Mouse (Mus musculus): ENCODE results near the gene Gm49337. TPM values are rescaled to one million over a fixed set of nuclear protein-coding genes. Genes with fewer than 3 reads are reported as not detected.
"Not testable (repeated sequence)": the region's sequence is repeated elsewhere in the genome, so short reads cannot be mapped to it uniquely, and the experiment has no call there.

Gene Gm49337
- total RNA-seq, 2 experiments from 2014 or later, result 1.7 TPM; not detected in 1

DNA sequence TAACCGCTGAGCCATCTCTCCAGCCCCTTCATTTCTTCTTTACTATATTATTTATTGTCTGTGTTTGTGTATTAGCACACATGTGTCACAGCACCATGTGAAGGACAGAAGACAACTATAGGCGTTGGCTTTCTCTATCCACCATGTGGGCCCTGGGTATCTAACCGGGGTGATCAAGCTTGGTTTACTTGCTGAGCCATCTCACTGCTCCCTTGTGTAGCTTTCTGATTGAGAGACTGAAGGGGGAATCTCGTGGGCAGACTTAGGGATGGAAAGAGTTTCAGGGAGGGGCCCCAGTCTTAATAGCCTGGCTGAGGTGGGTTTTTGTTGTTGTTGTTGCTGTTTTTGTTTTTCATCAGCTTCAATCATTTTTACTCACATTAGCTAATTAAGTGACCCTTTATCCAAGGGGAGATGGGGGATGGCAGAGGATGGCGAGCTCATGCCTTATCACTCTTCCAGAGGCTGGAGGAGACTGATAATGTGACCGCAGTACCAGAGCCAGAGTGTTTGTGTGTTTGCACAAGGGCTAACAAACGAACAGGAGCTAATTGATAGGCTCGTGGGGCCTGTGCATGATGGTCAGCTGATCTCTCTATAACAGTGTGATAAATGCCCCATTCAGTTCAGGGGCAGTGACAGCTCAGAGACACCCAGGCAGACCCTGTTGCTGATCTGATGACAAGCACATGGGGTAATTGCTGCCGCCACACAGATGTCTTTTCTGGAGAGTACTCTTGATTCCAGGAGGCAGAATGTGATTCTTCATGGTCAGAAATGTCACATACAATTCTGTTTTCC, 20.6 kb downstream of the Gm49337 start:
- intact Hi-C loops (cut with DNase I), result no loop called here
- DNase-seq (ENCODE audit: low spot score in 2 of 2), result no peak

DNA sequence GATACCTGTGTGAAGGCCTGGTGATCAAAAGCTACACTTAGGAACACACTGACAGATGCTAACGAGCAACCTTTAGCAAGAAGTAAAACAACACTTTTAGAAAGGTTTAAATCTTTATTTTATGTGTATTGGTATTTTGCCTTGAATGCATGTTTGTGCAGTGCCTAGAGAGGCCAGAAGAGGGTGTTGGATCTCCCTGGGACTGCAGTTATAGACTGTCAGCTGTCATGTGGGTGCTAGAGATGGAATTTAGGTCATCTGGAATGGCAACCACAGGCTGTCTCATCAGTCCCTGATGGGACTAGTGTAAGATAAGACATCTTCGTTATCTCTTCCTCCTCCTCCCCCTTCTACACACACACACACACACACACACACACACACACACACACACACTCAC, 25.2 kb downstream of the Gm49337 start:
- intact Hi-C loops (cut with DNase I), result no loop called here
- DNase-seq (ENCODE audit: low spot score in 2 of 2), result no peak

DNA sequence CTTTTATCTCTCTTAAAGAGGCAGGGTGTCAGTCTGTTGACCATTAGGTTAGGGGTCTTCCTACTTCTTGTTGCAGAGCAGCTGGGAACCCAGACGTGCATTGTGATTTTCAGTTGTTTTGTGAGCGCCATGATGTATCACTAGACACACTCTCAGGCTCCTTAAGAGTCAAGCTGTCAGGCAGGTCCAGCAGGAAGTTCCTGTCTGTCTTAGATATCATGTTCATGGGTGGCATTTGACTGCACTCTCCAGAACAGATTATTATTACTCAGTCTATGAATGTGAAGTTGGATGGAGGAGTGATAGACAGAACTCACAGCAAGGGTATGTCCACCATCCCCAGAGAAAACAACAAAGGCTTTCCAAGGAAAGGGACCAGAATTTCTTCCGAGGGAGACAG, 31.2 kb downstream of the Gm49337 start:
- DNase-seq (ENCODE audit: low spot score in 2 of 2), result no peak
- intact Hi-C loops (cut with DNase I), result no loop called here

DNA sequence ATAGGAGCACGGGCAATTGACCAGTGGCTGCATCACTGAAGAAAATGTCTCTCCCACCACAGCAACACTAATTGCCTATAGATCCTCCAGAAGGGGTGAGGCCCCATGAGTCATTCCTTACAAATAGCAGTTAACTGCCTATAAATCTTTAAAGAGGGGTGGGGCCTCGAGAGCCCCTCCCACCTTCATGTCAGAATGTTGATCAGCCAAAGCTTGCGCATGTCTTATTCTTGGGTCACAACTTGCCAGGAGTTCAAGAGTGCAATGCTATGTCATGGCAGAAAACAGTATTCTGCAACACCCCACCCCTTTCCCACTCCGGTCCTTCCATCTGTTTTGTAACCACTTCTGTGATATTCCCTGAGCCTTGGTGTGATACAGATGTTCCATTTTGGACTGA, 33.3 kb downstream of the Gm49337 start:
- intact Hi-C loops (cut with DNase I), result no loop called here
- DNase-seq (ENCODE audit: low spot score in 2 of 2), result no peak

DNA sequence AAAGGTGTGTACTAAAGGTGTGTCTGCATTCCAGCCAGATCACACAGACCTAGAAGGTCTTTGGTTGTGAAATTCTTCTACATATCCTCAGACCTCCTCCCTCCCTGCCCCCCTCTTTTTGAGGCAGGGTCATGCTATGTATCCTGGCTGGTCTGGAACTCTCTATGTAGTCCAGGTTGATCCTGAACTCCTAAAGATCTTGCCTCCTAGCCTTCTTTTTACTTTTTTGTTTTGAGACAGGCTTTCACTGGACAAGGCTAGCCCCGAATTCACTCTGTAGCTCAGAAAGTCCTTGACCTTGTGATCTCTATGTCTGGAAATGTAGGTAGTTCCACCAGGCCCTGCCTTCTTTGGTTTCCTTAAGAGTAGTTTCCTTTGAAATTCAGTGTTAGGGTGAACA, 35.7 kb downstream of the Gm49337 start:
- intact Hi-C loops (cut with DNase I), result no loop called here

DNA sequence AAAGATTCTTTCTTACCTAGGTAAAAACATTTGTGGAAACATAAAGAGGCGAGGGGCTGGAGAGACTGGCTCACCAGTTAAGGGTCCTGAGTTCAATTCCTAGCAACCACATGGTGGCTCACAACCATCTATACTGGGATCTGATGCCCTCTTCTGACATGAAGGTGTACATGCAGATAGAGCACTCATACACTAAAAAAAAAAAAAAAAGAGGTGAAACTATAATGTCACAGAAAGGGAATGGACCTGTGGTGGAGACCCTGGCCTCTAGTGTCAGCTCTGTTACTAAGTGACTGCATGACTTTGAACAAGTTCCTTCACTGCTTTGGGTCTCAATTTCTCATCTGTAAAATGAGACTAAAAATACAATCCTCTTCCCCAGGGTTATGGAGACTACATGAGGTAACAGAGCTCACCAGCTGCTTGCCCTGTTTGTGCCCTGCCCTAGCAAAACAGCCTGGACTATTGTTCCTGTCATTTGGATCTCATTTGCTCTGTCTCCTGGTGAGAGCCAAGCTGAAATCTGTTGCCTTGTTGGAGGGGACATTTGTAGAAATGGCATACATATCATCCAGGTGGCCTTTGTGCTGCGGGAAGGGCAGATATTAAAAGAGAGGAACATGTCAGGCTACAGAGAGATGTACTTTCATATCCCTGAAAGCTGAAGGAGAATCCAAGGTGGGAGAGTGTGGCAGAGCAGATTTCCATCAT, 42.9 kb downstream of the Gm49337 start:
- intact Hi-C loops (cut with DNase I), result loop anchor here (2.0 kb wide), 1 partner anchor 45 kb away; no protein-coding TSS in a partner anchor
- no peak for DNase-seq (ENCODE audit: low spot score in 2 of 2)

More for the DNA sequence above, 35.7 kb downstream of the Gm49337 start:
- no peak for DNase-seq (ENCODE audit: low spot score in 2 of 2)

DNA sequence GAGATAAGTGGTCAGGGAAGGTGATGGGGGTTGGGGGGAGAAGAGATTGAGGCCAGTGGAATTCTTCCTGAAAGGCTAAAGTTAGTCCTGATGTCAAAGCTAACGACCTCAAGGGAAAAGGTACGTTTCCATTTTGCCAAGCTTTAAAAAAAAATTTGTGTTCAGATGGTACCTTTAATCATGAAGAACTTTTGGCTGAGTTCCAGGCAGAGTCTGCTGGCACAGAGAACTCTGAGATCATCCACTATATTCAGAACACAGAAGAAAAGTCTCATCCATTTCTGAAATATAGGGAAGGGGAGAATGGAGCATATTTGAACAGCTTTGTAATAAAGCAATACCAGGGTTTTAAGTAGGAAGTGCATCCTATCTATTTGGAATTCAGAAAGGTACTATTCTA, 43.9 kb downstream of the Gm49337 start:
- DNase-seq (ENCODE audit: low spot score in 2 of 2), result no peak
- intact Hi-C loops (cut with DNase I), result loop anchor here (2.0 kb wide), 1 partner anchor 46 kb away; no protein-coding TSS in a partner anchor

DNA sequence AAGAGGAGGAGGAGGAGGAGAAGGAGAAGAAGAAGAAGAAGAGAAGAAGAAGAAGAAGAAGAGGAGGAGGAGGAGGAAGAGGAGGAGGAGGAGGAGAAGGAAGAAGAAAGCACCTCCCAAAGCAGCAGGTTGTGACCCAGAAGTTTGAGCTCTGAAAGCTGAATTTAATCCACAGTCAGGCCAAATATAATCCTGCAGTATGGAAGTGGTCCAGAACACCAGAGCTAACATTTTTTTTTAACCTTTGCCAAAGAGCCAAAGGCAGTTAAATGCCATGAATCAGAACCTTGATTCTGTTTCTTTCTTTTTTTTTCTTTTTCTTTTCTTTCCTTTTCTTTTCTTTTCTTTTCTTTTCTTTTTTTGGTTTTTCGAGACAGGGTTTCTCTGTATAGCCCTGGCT, 44.5 kb downstream of the Gm49337 start:
- intact Hi-C loops (cut with DNase I), result loop anchor here (2.0 kb wide), 1 partner anchor 47 kb away; no protein-coding TSS in a partner anchor
- DNase-seq (ENCODE audit: low spot score in 2 of 2), result not testable (repeated sequence)

DNA sequence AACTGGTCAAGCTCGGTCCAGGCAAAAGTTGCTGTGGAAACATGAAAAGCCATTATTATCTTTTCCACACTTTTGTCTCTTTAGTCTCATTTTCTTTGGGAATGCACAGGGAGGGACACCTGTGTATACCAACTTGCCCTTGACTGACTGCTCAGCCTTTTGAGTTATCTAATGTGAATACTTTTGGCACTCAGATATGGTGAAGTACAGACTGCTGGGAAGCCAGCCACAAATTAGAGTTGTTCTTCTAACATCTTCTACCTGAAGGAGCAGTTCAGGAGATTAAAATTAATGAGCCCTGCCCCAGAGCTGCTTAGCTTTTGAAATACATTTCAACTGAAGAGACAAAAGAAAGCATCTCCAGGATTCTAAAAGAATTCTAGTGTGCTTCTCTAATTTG, 45.9 kb downstream of the Gm49337 start:
- intact Hi-C loops (cut with DNase I), result no loop called here
- DNase-seq (ENCODE audit: low spot score in 2 of 2), result no peak

DNA sequence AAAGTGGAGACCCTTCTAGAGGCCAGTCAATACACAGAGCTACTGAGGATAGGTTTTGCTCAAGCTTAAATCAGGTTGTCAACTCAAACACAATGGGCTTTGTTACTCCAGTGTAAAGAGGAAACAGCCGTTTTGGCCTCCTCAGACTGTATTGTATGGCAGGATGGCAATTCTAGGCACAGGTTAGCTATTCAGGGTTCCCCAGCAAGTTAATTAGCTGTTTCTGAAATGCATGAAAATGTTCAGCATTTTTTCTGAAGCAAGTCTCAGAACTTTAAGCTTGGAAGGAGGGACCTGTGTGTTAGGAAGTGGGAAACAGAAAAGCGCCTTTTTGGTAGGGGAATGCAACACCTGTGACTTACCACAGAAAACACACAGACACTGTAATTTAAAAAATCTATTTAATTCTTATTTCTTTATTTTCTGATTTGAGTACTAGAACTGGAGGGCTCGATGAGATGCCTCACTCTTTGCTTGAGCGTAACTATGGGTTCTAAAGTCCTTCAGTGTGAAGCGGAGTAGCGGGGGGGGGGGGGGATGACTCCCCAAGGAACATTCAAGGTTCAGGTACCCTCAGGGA, 47.0 kb downstream of the Gm49337 start:
- no peak for DNase-seq (ENCODE audit: low spot score in 2 of 2)
- intact Hi-C loops (cut with DNase I), result no loop called here

DNA sequence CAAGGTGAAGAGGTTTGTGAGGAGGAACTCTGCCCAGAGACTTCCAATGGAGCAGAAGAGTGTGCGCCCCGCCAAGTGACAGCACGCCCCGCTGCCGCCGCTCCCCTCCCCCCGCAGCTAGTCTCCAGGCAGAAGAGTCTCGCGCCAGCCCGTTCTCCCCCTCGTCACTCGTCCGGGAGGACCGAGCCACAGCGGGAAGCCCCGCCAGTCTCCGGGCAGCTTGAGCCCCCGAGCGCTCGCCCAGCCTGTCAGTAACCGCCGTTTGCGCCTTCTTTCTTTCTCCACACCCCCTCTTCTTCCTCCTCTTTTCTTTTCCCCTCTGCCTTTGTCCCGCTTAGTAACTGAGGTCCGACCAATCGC, 47.6 kb downstream of the Gm49337 start:
- intact Hi-C loops (cut with DNase I), result loop anchor here (1.0 kb wide), 1 partner anchor 44 kb away; no protein-coding TSS in a partner anchor
- no peak for DNase-seq (ENCODE audit: low spot score in 2 of 2)

DNA sequence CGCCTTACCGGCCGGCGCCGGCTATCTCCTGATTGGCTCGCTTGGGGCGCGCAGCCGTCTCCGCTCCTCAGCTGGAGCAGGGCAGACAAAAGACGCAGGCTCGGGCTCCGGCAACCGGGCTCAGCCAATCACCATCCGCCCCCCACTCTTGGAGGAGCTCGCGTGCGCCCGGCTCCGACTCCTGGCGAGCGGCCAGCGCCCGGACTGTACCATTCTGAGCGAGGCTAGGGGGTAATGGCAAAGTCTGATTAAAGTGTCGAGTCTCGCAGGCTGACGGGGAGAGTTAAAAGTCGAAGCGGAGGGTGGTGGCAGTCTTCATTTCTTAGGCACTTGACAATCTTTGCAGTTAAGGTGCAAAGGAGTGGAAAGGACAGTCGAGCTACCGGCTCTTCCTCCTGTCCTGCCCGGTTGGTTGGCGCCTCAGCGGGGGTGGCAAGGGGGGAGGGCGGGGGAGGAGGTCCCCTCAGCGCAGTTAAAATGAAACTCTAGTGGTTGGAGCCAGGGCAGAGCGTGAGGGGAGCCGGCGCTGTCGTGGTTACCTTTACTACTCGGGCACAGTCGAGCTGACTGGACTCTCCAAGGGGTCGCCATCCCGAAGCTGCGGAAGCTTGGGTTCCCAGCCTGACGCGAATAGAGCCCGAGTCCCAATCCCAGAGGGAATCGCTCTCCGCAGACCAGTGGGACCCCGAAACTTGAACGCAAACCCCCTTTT, 48.1 kb downstream of the Gm49337 start, which contains the start of gene Pik3r3:
Pik3r3 (plus strand) TSS at position 479 of the 712 bp plus-strand sequence.
- intact Hi-C loops (cut with DNase I), result loop anchor here (1.0 kb wide), 1 partner anchor 45 kb away; no protein-coding TSS in a partner anchor
- peak; percentile 99 for DNase-seq (ENCODE audit: low spot score in 2 of 2)

DNA sequence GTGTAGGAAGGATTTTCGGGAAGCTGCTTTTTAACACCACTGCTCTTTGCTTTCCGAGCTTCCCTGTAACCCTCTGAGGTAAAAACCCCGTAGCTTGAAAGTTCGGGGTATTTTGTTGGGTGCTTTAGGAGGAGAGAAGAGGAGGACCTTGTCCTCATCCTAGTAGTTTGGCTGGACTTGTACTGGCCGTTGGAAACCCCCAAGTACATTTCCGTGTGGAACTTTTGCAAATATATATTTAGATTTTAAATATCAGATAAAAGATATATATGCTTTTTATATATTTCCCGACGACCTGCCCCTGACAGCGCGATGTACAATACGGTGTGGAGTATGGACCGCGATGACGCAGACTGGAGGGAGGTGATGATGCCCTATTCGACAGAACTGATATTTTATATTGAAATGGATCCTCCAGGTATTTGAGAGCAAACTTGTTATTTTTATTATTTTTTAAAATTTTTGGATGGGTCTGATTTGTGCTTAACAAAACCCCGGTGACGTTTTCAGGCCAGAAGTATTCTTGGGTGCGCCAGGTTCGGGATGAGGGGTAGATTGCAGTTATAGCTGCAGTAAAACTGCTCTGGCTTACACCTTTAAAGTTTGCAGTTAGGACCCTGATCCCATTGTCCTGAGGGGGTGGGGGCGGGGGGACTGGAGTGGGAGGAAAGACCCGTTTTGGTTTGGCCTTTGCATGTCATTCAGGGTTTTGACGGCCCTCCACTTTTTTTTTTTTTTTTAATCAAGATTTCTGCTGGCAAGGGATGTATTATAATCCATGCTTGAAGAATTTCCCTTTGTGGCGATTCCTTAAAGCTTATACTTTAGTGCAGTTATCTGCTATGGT, 49.0 kb downstream of the Gm49337 start:
- intact Hi-C loops (cut with DNase I), result loop anchor here (1.0 kb wide), 1 partner anchor 46 kb away; no protein-coding TSS in a partner anchor
- DNase-seq (ENCODE audit: low spot score in 2 of 2), result peak in 1 of 2 experiments; percentile 24

DNA sequence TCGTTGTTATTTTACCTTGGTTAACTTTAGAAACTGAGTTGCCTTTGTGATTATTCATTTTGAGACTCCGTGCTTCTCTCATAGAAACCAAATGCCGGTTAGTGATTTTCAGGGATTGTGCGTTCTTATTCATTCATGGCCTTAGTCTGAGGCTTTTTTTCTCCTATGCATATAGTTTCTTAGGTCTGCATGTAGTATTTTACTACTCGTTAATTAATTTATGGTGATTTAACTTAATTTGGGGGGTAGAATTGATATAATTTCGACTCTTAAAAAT, 49.6 kb downstream of the Gm49337 start:
- intact Hi-C loops (cut with DNase I), result no loop called here
- no peak for DNase-seq (ENCODE audit: low spot score in 2 of 2)

DNA sequence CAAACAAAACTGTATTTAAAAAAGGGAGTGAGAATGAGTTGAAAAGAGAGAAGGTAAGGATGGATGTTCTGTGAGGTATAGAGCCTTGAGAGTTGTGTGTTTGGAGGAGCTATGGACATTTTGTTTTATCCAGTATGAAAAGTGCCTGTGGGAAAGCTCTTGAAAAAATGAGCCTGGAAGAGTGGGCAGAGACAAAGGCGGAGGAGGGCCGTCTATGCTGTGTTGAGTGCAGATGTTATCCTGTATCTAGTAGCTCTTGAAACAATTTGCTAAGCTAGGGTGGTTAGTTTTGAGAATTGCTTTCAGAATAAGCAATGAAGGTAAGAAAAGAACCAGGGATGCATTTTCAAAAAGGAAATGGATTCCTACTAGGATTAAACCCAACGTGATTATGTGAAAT, 70.2 kb downstream of the Gm49337 start:
- peak in 1 of 2 experiments; percentile 13 for DNase-seq (ENCODE audit: low spot score in 2 of 2)
- intact Hi-C loops (cut with DNase I), result no loop called here

DNA sequence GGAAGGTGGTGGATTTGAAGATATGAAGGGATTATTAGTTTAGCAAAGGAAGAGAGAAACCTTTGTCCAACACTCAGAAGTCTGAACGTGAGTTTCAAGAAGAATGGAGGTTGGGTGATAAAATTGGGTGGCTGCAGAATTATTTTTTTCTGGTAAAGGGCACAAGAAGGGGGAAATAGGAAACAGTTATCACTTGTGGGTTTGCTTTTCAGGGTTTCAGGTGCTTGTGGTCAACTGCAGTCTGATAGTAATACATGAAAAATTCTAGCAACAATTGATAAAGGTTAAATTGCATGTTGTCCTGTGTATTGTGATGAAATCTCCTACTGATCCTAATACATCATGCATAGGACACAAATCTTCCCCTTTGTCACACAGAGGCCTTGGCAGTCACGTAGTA, 71.1 kb downstream of the Gm49337 start:
- intact Hi-C loops (cut with DNase I), result no loop called here

DNA sequence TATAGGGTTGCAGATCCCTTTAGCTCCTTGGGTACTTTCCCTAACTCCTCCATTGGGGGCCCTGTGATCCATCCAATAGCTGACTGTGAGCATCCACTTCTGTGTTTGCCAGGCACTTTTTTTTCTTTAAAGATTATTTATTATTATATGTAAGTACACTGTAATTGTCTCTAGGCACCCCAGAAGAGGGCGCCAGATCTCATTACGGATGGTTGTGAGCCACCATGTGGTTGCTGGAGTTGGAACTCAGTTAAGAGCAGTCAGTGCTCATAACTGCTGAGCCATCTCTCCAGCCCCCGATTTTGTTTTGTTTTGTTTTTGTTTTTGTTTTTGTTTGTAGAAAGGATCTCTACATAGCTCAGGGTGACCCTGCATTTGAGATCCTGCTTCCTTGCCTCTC, 72.7 kb downstream of the Gm49337 start:
- DNase-seq (ENCODE audit: low spot score in 2 of 2); intact Hi-C loops (cut with DNase I): not testable (repeated sequence)

More for the DNA sequence above, 71.1 kb downstream of the Gm49337 start:
- no peak for DNase-seq (ENCODE audit: low spot score in 2 of 2)

DNA sequence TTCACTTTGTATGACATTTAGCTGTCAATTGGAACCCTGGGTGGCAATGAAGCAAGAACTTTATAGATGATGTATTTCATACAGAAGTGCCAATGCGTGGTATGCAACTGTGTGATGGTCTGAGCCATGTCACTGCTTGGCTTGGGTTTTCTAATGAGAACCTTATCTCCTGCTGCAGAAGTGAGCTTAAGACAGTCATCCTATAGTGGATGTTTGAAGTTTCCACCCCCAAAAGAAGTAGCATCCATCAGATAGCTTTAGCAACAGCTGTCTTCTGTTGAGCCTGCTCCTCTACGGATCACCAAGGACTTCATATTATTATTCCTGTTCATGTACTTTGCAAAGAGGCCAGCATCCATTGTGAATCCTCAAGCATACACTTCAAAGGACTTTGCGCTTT, 76.8 kb downstream of the Gm49337 start:
- intact Hi-C loops (cut with DNase I), result no loop called here
- no peak for DNase-seq (ENCODE audit: low spot score in 2 of 2)

DNA sequence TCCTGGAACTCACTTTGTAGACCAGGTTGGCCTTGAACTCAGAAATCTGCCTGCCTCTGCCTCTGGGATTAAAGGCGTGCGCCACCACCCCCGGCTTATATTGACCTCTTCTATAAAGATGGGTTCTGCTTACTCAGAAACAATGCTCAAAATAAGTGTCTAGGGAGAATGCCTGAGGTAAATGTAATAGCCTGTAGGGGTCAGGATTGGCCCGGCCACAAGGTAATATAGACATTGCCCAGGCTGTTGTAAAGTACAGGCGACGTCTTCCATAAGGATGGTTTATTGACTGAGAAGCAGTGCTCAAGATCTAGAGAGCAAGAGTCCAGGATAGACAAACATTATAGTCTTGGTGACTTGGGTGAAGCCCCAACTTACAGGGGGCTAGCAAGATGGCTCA, 95.0 kb downstream of the Gm49337 start:
- intact Hi-C loops (cut with DNase I), result no loop called here
- DNase-seq (ENCODE audit: low spot score in 2 of 2), result no peak

Measured in left cerebral cortex, postnatal 36 days (tissue).